Mouse (Mus musculus): ENCODE measurements at regions not wholly inside any gene's neighbourhood (a gene's known extent, or its start where the extent isn't known, plus 50 kb on each side); places are given as distances from the start of the nearest gene placed in this dataset.

GRCm38 (mm10) chr2:169272018-169272417 is 315.5 kb downstream of the Gm11011 start:
- TF ChIP-seq GATA1 (IDR thresholded peaks at IDR 0.05; ENCODE audit: borderline replicate concordance, low read length) (no peak), CTCF (IDR thresholded peaks at IDR 0.05; ENCODE audit: low read depth, low read length) (no peak), TAL1 (conservative IDR thresholded peaks at IDR 0.05; ENCODE audit: low read depth, low read length) (no peak)
